Mouse (Mus musculus): ENCODE results near the gene Ugt2b5.

GRCm38 (mm10) chr5:87089264-87089663 is 50.9 kb downstream of the Ugt2b5 start:
- TF ChIP-seq CTCF (IDR thresholded peaks at IDR 0.05) (no peak), EP300 (IDR thresholded peaks at IDR 0.05) (no peak)

Data from lung, postnatal 0 days (tissue).